Mouse (Mus musculus) neutrophil, adult 5-6 weeks (primary cell): ENCODE results near the gene Trim17. TPM values are rescaled to one million over a fixed set of nuclear protein-coding genes. Genes with fewer than 3 reads are reported as not detected.

Experiments
- ATAC-seq: fragments of 151-379, 151-347 bp; 2 replicates; pipeline ENCODE4 v1.8.0; 2017; ENCODE audit warnings: mild to moderate bottlenecking, moderate TSS enrichment; ENCODE audit not compliant: insufficient number of reproducible peaks, poor library complexity, low FRiP score, severe bottlenecking; ENCODE audit errors: extremely low read depth
- total RNA-seq: library from RNA; stranded (forward); fragments of 200-1000 nt; gene quantifications from 2 replicates; pipeline ENCODE4 v1.2.3, GENCODE M21; 2017

Trim17 gene
- total RNA-seq, 1 experiment from 2014 or later: 0.35 TPM

- no peak for ATAC-seq
These were observed 9.7 kb downstream of the Trim17 start for GRCm38 (mm10) chr11:58964216-58964615.

GRCm38 (mm10) chr11:58965001-58965760, 10.7 kb downstream of the Trim17 start:
- no peak for ATAC-seq

- peak; percentile 69 for ATAC-seq
These were observed 12.9 kb downstream of the Trim17 start for GRCm38 (mm10) chr11:58967346-58967745.

- no peak for ATAC-seq
These were observed 14.1 kb downstream of the Trim17 start for GRCm38 (mm10) chr11:58968551-58968950.

- no peak for ATAC-seq
These were observed 14.5 kb downstream of the Trim17 start for GRCm38 (mm10) chr11:58969027-58969426.

GRCm38 (mm10) chr11:58969659-58970058, 15.2 kb downstream of the Trim17 start:
- no peak for ATAC-seq

- no peak for ATAC-seq
These were observed 16.5 kb downstream of the Trim17 start for GRCm38 (mm10) chr11:58970831-58971530.

GRCm38 (mm10) chr11:58971796-58972195, 17.3 kb downstream of the Trim17 start:
- no peak for ATAC-seq

GRCm38 (mm10) chr11:58974414-58974813, 19.9 kb downstream of the Trim17 start:
- no peak for ATAC-seq

GRCm38 (mm10) chr11:58977150-58977549, 22.7 kb downstream of the Trim17 start:
- no peak for ATAC-seq

- ATAC-seq: no peak
These were observed 23.1 kb downstream of the Trim17 start for GRCm38 (mm10) chr11:58977607-58978026.

GRCm38 (mm10) chr11:58978027-58978705, 23.7 kb downstream of the Trim17 start, which contains the start of gene Trim11:
Gene Trim11, plus strand, starts transcription at chr11:58978093.
- ATAC-seq: peak; percentile 42

- no peak for ATAC-seq
These were observed 24.2 kb downstream of the Trim17 start for GRCm38 (mm10) chr11:58978706-58979030.

- ATAC-seq: no peak
These were observed 24.7 kb downstream of the Trim17 start for GRCm38 (mm10) chr11:58979183-58979582.

- no peak for ATAC-seq
These were observed 25.2 kb downstream of the Trim17 start for GRCm38 (mm10) chr11:58979661-58980060.

- no peak for ATAC-seq
These were observed 26.0 kb downstream of the Trim17 start for GRCm38 (mm10) chr11:58980381-58980990.

GRCm38 (mm10) chr11:58981541-58982447, 27.3 kb downstream of the Trim17 start:
- ATAC-seq: peak; percentile 57

GRCm38 (mm10) chr11:58982471-58983097, 28.1 kb downstream of the Trim17 start:
- ATAC-seq: peak; percentile 77
